Mouse (Mus musculus): ENCODE measurements around the gene Gm10719. TPM values are rescaled to one million over a fixed set of nuclear protein-coding genes. Genes with fewer than 3 reads are reported as not detected.
"Not testable (repeated sequence)": the region's sequence is repeated elsewhere in the genome, so short reads cannot be mapped to it uniquely, and the experiment has no call there.

Gm10719 gene
- total RNA-seq, 2 experiments from 2014 or later: 1.8 to 3.5 TPM

- DNase-seq; intact Hi-C loops (cut with DNase I): not testable (repeated sequence)
These were observed 6.9 kb downstream of the Gm10719 start for GRCm38 (mm10) chr9:3023985-3024648.

GRCm38 (mm10) chr9:3024912-3025467 lies 7.8 kb downstream of the Gm10719 start, which contains the start of gene Gm10717:
TSS of gene Gm10717 (plus strand) at chr9:3025417.
- DNase-seq; intact Hi-C loops (cut with DNase I): not testable (repeated sequence)

GRCm38 (mm10) chr9:3025653-3026052 lies 8.4 kb downstream of the Gm10719 start:
- intact Hi-C loops (cut with DNase I); DNase-seq: not testable (repeated sequence)

GRCm38 (mm10) chr9:3026136-3026535 lies 8.9 kb downstream of the Gm10719 start:
- intact Hi-C loops (cut with DNase I); DNase-seq: not testable (repeated sequence)

- DNase-seq; intact Hi-C loops (cut with DNase I): not testable (repeated sequence)
These were observed 9.5 kb downstream of the Gm10719 start for GRCm38 (mm10) chr9:3026741-3027140.

GRCm38 (mm10) chr9:3027200-3027599 lies 10.0 kb downstream of the Gm10719 start:
- DNase-seq; intact Hi-C loops (cut with DNase I): not testable (repeated sequence)

GRCm38 (mm10) chr9:3029276-3030000 lies 12.2 kb downstream of the Gm10719 start:
- DNase-seq; intact Hi-C loops (cut with DNase I): not testable (repeated sequence)

GRCm38 (mm10) chr9:3030677-3031318 lies 13.6 kb downstream of the Gm10719 start:
- DNase-seq; intact Hi-C loops (cut with DNase I): not testable (repeated sequence)

GRCm38 (mm10) chr9:3034299-3034698 lies 17.1 kb downstream of the Gm10719 start, which contains the start of gene Gm17535:
TSS of gene Gm17535 (plus strand) at chr9:3034599.
- intact Hi-C loops (cut with DNase I): not testable (repeated sequence)

GRCm38 (mm10) chr9:3036577-3036976 lies 19.4 kb downstream of the Gm10719 start, which contains the start of gene Gm10715:
TSS of gene Gm10715 (plus strand) at chr9:3036877.
- intact Hi-C loops (cut with DNase I); DNase-seq: not testable (repeated sequence)

More at GRCm38 (mm10) chr9:3034299-3034698, 17.1 kb downstream of the Gm10719 start, which contains the start of gene Gm17535:
- DNase-seq: not testable (repeated sequence)

GRCm38 (mm10) chr9:3038161-3038560 lies 21.0 kb downstream of the Gm10719 start:
- intact Hi-C loops (cut with DNase I); DNase-seq: not testable (repeated sequence)

Small RNA genes lying within 50 kb of the gene (microRNA-seq; reads per million reads assigned to microRNA genes)
- gene Mir101c: not detected

Other genes starting within 250 kb of the Gm10719 start
- gene Gm10722, start 16.5 kb upstream of the Gm10719 start, total RNA-seq (2021): not detected
- not detected for gene Gm11168, start 14.1 kb upstream of the Gm10719 start, total RNA-seq (2021)
- 1 to 10 TPM in 1 of 2 experiments, under 1 TPM in 1; 0.86 to 1.8 TPM for gene Gm10721, start 4.3 kb upstream of the Gm10719 start, total RNA-seq (2021)
- gene Gm10720, start 1.8 kb upstream of the Gm10719 start, total RNA-seq (2021): not detected
- 1 to 10 TPM; 3.1 to 3.3 TPM for gene Gm10718, start 6.1 kb downstream of the Gm10719 start, total RNA-seq (2021)
- 1 to 10 TPM in 1 of 2 experiments, under 1 TPM in 1; 0.90 to 1.3 TPM for gene Gm10717, start 8.0 kb downstream of the Gm10719 start, total RNA-seq (2021)
- gene Gm17535, start 17.2 kb downstream of the Gm10719 start, total RNA-seq (2021): not detected
- gene Gm10715, start 19.5 kb downstream of the Gm10719 start, total RNA-seq (2021): not detected